Mouse (Mus musculus) 3134 (cell line): ENCODE measurements around the gene Nt5e.

ENCODE experiments used
- DNase-seq: peaks from one replicate; pipeline ENCODE4 v3.0.0-alpha.2; 2011; ENCODE audit warnings: low spot score; ENCODE audit not compliant: insufficient read length; ENCODE audit errors: extremely low read depth

Nt5e gene

DNA sequence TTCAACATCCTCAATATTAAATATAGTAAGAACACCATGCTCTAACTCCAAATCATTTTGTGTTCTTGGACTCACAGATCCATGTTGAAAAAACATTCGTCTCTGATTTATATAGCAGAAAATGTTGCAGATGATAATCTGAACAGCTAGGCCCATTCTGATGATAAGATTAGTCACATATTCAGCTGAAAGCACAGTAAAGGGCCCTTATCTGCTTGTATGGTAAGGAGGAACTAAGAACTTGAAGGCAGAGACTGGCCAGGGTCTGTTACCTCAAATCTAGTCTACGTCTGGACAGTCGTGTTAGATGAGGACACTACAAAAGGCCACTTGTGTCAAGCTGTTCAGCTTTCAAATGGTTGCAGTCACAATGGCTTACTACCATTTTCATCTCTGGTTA, 52.1 kb downstream of the Nt5e start:
- no peak for DNase-seq

DNA sequence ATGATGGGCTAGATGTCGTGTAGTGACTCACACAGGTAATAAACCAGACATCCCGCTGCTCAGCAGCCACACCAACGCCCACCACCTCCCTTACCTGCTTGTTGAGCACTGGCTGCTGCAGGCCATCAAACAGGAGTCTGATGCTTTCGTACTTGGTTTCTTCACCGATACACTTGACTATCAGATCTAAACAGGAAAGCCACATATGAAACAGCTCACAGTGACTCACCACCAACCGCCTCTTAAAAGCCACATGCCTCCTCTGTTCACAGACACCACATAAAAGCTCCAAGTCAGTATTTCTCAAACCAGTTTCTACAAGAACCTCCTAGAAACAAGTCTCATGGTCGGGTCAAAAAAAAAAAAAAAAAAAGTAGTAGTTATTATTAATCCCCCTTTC, 53.1 kb downstream of the Nt5e start:
- peak; percentile 52 for DNase-seq

DNA sequence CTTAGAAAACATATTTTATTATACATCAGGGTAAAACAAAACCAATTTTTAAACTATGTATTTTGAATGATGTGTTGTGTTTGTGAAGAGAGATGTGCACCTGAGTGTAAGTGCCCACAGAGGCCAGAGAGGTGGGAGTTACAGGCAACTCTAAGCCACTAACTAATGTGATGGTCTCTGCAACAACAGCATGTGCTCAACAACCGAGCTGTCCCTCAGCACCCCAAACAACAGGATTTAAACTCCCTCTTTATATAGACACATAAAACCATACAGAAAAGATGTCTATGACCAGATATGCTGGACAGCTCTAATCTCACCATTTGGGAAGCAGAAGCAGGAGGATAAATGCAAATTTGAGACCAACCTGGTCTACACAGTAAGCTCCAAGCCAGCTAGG, 53.5 kb downstream of the Nt5e start:
- DNase-seq, result no peak

- DNase-seq, result no peak
These were observed 61.8 kb downstream of the Nt5e start for GRCm38 (mm10) chr9:88388826-88389225.

GRCm38 (mm10) chr9:88394852-88395251, 67.9 kb downstream of the Nt5e start:
- no peak for DNase-seq

GRCm38 (mm10) chr9:88398461-88398860, 71.5 kb downstream of the Nt5e start:
- DNase-seq, result no peak

DNA sequence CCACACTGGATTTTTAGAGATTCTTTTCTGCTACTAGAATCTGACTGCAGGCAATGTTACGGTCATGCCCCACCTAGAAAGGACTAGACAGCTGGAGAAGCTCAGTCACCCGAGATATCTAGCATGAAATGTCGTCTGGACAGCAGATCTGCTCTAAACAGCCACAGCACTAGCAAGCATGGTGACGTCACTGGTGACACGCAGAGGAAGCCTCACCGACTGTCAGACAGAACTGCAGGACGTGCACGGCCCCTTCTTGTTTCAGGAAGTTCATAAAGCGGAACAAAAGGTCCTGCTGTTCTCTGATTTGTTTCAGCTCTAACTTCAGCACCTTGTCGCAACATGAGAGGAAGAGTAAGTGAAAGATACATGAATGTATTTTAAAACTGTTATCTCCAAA, 77.1 kb downstream of the Nt5e start:
- no peak for DNase-seq

DNA sequence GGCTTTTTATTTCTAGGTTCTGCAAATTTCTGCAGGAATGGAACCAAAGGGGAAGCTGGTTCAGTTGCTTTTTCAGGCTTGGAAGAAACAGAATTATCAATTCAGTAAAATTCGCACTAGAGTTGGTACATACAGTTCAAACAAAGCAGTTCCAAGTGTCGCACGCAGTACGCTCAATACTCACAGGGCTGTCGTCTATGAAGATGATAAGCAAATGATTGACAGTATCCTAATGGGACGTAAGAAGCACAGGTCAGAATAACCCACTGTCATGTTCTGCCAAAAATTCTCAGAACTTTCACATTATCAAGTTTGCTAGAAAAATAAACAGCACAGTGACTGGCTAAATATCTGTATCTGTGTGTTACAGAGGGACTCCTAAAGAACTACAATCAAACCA, 77.5 kb downstream of the Nt5e start:
- DNase-seq, result no peak

- DNase-seq, result no peak
These were observed 83.0 kb downstream of the Nt5e start for GRCm38 (mm10) chr9:88409978-88410377.

GRCm38 (mm10) chr9:88416752-88417151, 89.8 kb downstream of the Nt5e start:
- no peak for DNase-seq
